Mouse (Mus musculus): ENCODE results near the gene Cotl1.
A peak's percentile ranks its signal among the peaks of the same experiment; 100 is the strongest.

Gene Cotl1

DNA sequence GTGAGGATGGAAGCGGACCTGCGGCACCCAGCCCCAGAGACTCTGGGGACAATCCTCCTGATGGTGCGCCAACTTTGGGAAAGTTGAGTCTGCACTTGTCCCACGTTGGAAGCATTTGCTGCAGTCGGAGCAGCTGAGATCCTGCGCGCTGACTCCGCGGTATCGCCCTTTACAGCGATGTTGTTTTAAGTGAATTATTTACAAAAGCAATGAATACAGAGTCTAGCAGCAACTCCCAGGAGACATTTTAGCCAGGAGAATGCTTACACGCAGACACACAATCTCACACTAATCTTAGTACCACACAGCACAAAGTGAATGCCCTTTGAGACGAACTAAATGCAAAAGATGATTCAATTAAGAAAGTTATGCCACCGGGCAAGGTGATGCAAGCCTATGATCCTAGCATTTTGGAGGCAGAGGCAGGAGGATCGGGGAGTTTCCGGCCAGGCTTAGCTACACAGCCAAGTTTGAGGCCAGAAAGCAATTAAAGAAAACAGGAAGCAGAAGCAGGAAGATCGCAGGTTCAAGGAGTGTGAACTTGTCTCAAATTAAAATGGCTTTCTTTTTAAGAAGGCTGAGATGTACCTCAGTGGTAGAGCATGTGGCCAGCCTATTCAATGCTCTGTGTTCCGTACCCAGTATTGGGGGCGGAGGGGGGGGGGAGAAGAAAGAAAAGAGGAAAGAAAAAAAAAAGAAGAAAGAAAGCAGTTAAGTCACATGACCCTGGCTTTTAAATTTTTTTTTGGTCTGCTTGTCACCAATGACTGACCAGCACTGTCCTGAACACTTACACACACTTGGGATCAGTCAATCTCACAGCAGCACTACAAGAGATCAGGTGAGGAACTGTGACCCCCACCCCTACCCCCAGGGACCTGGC, 2.0 kb downstream of the Cotl1 start:
- no peak for DNase-seq

DNA sequence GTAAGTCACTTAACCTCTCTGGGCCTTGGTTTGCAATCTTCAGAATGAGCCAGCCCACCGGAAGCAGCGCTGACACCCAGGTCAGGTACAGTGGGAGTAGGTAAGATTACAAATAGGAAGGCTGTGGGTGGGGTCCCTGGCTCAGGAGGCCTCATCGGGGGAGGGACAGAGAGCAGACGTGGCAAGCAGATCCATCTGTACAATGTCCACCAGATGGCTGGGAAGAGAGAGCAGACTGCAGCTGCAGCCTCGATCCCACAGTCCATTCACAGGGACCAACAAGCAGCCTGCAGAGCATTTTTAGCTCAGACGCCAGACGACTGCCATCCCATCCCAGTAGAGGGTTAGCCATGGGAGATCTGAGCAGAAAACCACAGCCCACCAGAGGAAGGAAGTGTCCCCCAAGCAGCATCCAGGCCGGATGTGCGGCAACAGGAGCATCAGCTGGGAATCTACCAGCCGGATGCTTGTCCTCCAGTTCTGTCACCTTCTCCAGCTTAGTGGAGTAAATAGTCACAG, 2.7 kb downstream of the Cotl1 start:
- DNase-seq, result peak; percentile 54

DNA sequence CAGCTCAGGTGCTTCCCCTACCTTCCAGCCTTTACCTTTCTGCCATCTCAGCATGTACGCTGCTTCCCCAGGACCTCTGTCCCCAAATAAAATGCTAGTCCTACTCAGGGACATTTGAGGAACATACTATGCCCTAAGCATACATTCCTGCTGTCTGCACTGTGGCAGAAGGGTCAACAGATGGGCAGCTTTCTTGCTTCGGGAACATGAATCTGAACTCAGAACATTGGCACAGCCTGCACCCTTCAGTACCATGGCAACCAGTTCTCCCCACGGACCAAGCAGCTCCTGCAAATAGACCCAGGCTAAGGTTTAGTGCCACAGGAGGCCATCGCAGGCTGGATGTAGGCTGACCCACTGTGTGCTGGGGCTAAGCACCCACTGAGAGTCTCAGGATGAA, 3.5 kb downstream of the Cotl1 start:
- no peak for DNase-seq

DNA sequence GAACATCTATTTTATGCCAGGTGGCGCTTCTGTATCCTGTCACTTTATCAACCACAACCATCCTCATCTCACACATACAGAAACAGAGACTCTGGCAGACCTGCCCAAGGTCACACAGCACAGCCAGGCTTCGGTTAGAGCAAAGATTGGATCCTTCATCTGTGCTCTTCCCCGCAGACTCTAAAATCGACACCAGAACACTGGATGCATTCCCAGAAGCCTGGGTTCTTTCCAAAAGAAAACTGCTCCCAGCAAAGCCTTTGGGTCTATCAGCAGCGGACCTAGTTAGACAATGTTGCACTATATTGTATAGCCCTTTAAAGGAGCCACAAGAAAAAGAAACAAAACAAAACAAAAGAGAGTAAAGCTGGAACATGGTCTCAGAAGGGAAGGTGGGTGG, 5.1 kb downstream of the Cotl1 start:
- no peak for DNase-seq

DNA sequence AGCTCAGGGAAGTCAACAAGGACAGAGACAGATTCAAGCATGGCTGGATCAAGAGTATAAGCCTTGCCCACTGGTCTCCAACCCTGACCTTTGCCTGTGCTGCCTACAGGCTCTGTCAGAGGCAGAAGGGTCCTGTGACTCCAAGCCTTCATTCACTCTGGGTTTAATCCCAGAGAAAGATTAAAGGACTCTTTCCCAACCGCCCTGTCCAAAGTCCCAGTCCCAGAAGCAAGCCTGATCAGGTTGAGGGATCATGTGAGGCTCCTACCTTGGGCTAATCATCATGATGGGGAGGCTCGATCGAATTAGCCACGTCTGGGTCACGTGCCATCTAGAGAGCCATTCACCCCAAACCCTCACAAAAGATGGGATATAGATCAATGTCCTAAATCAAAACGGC, 5.7 kb downstream of the Cotl1 start:
- no peak for DNase-seq

DNA sequence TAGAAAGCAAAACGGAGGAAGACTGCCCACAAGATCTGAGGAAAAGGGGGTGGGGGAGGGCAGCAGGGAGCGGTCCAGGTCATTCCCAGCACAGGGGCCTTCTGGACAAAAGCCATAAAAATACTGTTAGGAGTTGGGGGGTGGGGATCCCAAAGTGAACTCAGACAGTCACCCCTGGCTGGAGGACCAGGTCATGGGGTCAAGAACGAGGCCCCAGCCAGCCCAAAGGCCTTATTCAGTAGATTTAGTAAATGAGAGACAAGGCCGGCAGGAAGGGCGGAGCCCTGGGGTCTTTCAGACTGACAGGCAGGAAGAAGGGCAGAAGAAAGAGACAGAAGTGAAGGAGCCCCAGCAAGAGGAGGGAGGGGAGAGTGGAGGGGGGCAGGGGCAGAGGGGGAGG, 7.4 kb downstream of the Cotl1 start:
- peak; percentile 64 for DNase-seq

DNA sequence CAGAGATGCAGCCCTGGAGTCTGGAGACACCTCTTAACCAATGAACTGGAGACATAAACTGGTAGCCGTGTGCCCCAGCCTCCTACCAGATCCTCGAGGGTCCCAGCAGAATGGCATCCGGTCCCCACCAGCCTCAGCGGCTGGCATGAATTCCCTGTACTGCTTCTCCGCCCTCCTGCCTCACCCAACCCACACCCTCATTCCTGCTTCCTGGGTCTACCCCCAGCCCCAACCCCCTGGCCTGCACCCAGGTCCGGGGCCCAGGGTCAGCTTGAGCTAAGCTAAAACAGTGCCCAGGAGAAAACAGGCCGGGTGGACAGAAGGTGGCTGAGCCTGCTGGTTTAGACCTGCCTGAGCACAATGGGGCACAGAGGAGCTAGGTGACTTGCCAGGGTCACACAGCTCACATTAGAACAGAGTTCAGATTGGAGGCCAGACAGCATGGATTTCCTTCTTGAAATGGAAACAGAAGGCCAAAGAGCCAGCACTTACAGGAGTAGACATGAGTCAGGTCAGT, 8.2 kb downstream of the Cotl1 start:
- DNase-seq, result no peak

DNA sequence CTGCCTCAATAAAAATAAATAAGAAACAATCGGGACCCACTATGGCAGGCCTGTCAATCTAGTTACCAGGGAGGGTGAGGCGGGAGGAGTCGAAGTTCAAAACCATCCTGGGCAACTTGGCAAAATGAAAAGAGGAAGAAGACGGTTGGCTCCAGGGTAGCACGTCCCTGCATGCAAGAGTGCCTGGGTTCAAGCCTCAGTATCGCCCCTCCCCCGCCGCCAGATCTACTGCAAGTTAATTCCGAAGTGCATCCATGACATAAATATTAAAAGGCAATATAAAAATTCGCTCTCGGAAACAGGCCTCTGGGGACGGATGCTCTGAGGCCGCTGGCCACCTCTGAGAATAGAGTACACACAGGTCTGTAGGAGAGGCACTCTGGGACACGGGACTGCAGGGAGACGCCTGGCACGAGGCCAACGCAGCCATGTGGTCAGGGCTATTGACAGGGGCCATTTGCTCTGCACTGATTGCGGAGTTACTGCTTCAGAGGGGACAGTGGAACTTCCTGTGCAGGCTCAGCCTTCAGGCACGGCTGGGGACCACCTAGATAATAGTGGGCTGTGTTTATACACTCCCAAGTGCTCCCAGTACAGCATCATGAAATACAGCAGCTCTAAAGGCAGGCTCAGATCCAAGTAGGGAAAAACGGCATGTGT, 8.9 kb downstream of the Cotl1 start:
- DNase-seq, result peak; percentile 62

DNA sequence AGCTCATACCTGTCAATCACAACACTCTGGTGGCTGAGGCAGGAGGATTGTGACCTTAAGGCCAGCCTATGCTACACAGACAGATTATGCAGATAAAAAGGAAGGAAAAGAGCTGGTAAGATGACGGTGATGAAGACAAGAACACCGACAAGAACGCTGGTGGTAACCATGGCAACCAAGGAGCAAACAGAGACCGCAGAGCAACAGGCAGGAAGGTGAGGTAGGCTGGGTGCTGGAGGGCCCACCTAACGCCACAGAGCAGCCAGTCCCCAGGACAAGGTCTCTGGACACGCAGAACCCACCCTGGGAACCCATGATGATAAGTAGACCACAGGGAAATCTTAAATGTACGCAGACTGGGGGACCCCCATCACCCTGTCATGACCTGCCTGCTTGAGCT, 9.8 kb downstream of the Cotl1 start:
- DNase-seq, result peak; percentile 74

DNA sequence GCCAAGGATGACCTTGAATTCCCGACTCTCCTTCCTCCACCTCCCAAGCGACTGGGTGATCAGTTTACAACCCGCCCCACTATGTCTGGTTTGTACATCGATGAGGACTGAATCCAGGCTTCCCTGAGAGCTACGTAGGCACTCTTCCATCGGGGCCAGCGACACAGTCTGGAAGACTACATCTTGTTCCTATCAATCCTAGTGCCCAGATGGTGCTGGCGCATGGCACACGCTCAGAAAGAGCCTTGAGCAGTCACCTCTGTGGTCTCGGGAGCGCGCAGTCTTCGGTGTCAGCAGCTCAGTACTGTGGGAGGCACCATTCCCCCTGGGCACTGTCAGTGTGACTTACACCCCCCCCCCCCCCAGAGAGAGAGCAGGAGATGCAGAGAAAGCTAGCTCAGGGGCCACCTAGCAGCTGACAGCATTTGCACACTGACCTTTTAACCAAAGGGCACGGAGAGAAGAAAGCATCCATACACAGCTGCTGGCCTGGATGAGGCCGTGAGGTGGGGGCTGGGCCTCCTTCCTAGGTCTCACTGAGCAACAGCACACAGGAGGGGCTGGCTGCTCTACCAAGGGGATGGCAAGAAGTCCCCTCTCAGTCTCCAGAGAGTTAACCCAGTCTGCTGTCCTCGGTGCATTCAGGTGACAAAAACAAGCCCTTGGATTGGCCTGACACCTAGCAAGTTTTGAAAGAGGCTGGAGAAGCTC, 10.3 kb downstream of the Cotl1 start:
- no peak for DNase-seq

DNA sequence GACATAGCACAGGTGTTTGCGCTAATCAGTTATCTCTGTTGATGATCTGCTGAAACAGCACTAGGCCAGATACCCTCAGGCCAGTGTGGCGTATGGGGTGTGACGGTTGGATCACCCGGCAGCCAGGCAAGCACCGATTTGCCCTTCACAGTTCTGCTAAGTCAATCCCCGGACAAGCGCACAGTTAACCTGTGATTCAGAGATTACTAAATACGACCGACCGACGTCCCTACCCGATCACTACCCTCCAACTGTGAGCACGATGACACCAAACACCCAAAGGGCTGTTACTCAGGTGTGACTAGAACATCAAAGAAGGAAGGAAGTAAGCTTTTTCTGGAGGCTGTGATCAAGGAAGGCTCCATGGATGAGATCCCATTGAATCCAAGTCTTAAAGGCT, 10.9 kb downstream of the Cotl1 start:
- DNase-seq, result no peak

DNA sequence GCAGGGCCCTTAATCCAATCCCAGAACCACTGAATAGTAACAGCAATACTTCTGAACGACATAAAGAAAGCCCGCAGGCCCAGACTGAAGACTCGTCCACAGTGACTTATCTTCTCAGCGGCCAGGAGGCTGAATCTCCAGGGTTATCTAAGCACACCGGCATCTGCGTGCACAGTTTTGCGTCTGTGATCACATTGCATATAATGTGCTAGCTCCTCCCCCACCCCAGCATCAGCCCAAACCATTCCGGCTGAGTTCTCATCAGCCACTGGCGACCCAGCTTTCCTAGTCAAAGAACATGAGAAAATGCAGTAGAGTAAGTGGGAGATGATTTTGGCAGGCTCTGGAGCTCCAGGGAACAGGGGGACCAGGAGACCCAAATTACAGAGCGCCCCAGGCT, 11.3 kb downstream of the Cotl1 start:
- DNase-seq, result no peak

DNA sequence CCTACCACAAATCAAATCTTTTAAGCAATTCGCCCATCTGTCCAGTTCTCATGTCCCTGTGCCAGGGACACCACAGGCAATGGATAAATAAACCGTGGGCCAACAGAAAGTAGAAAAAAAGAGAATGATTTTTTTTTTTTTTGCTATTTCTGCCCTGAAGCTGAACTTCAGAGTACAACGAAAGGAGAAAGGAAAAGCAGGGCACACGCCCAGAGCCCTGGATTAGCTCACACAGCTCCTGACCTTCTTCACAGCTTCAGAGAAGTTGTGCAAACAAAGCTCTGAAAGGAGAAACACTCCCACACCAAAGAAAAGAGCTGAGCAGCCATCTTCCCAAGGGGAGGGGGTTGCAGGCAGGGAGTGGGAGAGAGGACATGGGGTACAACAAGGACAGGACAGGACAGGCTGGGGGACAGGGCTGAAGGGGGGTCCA, 12.6 kb downstream of the Cotl1 start:
- DNase-seq, result no peak

DNA sequence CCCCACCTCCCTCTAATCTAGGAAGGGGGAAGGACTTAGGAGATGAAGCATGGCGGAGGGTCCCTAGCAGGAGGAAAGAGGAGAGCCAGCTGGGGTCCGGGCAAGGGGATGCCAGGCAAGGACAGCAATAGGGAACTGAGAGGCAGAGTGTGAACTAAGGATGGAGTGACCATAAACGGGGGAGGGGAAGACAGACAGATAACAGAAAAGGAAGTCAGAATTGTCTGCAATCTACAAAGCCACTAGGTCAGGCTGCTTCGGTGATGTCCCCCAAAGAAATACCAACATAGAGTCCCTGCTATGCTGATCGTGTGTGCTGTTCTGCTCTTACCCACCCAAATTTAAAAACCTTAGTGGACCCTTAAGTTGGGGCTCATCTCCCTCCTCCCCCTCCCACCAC, 13.4 kb downstream of the Cotl1 start:
- no peak for DNase-seq

DNA sequence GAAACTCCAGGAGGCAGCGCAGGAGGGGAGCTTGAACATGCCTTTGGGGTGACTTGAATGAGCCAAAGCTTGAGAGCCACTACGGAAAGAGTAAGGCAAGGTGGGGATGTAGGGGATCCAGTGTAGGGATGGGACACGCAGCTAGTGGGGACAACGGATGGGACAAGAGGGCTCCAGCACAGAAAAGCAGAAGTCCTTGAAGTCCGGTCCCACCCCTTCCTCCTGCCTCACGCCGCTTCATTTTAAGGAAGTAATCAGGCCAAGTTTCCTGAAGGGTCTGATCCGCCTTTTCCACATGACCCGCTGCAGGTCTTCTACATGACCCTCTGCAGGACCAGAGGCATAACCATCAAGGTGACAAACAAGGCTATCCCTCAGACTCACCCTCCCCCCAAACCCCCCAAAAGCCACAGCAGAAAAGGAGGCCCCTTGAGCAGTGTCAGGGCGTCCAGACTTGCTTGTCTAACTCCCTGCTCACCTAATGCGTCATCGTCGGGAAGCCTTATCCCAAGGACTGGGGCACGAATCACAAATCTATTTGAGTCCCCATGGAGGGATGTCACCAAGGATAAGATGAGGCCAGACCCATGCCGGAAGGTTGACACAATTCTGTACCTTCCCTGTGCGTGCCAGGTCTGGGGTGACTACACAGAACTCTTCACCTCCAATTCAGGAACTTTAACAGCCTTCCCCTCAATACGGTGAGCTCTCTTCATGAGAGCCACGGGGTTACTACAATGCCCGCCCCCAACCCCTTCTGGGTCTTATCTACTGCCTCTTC, 14.2 kb downstream of the Cotl1 start:
- no peak for DNase-seq

DNA sequence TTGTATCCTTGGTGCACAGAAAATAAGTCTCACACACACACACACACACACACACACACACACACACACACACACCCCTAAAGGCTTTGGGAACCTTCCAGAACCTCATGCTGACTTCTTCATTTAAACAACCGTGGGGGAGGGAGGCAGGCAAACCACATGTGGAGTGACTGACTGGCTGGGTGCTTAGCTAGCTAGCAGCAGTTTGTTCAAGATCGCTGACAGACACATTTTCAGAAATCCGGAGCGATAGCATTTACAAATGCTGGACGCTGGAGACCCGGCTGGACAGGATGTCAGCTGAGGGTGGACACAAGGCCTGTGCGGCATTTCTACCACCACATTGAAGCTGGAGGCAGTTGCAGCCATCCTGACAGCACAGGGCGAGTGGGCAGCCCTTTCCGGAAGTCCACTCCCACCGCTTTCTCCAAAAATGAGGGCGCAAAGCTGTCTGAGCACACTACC, 15.5 kb downstream of the Cotl1 start:
- DNase-seq, result no peak

DNA sequence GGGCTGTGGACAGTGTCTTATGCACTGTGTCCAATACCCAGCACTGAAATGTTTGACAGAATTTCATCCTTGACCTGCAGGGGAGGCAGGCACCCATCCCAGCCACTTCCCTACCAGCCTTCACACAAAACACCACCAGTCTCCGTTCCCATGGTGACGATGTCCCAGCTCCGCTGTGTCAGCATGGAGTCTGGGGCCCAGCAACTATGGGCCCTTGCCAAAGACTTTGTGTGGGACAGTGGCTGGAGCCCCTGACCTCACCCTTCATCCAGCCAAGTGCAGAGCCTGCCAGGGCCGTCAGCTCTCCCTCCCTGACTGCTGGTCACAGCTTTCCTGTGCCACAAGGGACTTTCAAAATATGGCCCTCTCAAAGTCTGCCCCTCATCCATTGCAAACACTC, 16.2 kb downstream of the Cotl1 start:
- no peak for DNase-seq

DNA sequence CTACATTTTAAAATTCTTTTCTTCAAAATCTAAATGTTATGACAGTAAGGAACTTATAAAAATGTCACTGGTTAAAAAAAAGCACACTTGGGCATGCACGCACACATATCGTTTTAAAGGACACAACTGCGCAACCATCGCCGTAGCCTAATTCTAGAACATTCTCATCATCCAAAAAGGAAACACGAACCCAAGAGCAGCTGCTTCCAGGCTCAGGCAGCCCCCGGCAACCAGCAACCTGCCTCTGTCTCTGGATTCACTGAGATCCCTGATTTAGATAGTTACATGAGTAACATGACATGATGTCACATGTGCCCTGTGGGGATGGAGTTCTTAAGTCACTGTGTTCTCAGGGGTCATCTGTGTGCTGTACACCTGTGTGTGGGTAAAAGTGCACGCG, 17.1 kb downstream of the Cotl1 start:
- no peak for DNase-seq

DNA sequence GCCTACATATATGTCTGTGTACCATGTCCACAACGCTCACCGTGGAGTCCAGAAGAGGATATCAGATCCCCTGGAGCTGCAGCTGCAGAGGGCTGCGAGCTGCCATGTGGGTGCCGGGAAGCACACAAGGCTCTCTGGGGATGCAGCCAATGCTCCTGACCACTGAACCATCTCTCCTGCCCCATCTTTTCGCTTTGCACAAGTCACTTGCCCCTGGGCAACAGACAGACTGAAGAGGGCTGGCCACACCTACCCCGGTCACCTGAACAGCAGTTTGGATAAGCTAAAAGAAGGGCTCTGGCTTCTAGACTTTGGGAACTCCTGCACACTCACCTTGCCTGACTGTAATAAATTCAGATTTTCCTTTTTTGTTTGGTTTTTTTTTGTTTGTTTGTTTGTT, 18.7 kb downstream of the Cotl1 start:
- no peak for DNase-seq

DNA sequence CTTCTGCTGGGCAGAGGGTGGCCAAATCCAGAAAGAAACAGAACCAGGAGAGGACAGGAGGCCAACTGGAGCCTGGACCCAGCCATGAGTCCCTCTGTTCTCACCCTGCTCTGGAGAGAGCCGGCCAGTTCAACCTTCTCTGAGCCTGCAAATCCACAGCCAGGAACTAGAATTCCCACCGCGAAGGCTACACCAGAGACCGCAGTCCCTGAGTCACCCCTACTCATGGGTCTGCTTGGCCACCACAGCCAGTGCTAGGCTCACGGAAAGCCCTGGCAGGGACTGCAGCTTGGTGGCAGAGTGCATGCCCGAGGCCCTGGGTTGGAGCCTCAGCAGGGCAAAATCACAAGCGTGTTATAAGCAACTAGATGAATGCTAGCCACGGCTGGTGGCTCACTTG, 20.4 kb downstream of the Cotl1 start:
- no peak for DNase-seq

DNA sequence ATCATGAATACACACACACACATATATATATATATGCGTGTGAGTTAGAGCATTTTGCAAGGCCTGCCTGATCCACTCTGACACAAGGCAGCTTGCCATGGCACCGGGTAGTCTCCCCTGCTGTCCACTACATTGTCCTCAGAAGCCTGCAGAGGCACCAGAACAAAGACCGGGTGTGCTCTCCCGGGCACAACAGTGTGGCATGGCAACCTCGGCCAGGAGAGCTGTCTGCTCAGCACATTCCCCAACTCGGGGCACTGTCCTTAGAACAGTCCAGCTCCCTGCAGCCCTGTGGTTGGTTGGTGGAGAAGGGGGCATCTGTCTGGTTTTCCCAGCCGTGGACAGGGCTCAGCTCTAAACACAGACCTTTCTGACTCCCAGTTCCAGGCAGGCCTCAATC, 21.0 kb downstream of the Cotl1 start:
- DNase-seq, result no peak

DNA sequence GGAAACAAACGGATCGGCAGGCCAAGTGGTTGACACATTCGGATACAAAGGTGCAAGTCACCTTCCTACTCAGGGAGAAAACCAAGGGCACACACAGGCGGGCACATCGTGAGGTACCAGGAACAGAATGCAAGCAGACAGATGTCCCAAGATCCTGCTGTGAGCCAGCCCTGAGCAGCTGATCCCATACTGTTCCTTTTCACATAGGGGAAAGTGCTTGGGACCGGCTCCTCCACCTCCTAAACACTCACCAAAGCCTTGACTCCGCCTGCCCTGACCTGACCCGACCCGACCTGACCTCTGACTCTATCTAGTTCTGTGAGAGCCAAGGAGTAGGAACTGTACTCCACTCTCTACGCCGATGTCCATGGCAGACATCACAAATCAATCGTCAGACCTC, 22.9 kb downstream of the Cotl1 start:
- no peak for DNase-seq

DNA sequence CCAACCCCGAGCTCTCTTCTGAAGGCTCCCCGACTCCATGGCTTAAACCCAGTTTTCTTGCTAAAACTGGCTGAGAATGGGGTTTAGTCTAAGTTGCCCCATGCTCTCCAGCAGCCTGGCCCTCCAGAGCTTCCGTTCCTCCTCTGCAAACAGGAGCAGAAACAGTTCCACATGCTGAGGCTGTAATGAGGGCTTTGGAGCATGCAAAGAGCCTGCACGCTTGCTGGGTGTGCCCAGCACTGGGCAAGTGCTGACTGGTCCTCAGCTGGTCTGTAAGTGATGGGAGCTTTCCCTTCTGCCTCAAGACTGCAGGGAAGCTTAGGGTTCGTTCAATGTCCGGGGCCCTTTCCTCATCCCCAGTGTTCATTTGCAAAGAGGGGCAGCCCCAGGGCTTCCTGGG, 24.1 kb downstream of the Cotl1 start:
- DNase-seq, result no peak
